Mouse (Mus musculus) heart, adult 2 months (tissue): ENCODE results near the gene Atp2b2. TPM values are rescaled to one million over a fixed set of nuclear protein-coding genes. Genes with fewer than 3 reads are reported as not detected.

Source experiments
- DNase-seq, 2 experiments: peaks; one replicate each; pipeline ENCODE4 v3.0.0; 2021
- H3K27ac ChIP-seq: fragments of 200-600 bp; 2 replicates; pipeline ENCODE4 v1.8.1; 2022
- H3K27me3 ChIP-seq: fragments of 200-500 bp; 2 replicates; pipeline ENCODE4 v1.6.1; 2012; ENCODE audit warnings: mild to moderate bottlenecking, low read length, inconsistent platforms, mixed read lengths; ENCODE audit not compliant: control insufficient read depth, insufficient read depth
- H3K36me3 ChIP-seq: fragments of 200-500 bp; 2 replicates; pipeline ENCODE4 v1.6.1; 2012; ENCODE audit warnings: low read length, inconsistent platforms; ENCODE audit not compliant: control insufficient read depth, insufficient read depth
- H3K4me1 ChIP-seq: fragments of 200-500 bp; 2 replicates; pipeline ENCODE4 v1.6.1; 2011; ENCODE audit warnings: low read length; ENCODE audit not compliant: control insufficient read depth, insufficient read depth
- H3K4me3 ChIP-seq: fragments of 200-600 bp; 2 replicates; pipeline ENCODE4 v1.8.1; 2022
- H3K79me2 ChIP-seq: fragments of 200-500 bp; replicated peaks from 2 replicates; pipeline ENCODE4 v1.6.1; 2012; ENCODE audit warnings: mild to moderate bottlenecking, inconsistent platforms, low read length, moderate library complexity, mixed read lengths; ENCODE audit not compliant: control insufficient read depth, insufficient read depth
- H3K9ac ChIP-seq: fragments of 200-500 bp; 2 replicates; pipeline ENCODE4 v1.6.1; 2012; ENCODE audit warnings: low read depth, mild to moderate bottlenecking, control low read depth, inconsistent platforms, low read length, mixed read lengths
- CTCF ChIP-seq: fragments of 200-600 bp; IDR thresholded peaks from 2 replicates; pipeline ENCODE4 v1.8.1; 2022; ENCODE audit warnings: antibody characterized with exemption, mild to moderate bottlenecking, moderate library complexity
- EP300 ChIP-seq: fragments of 200-500 bp; IDR thresholded peaks from 2 replicates; pipeline ENCODE4 v1.6.1; 2011; ENCODE audit warnings: low read depth, low read length, control low read depth; ENCODE audit not compliant: insufficient read depth
- POLR2A ChIP-seq: fragments of 200-500 bp; IDR thresholded peaks from 2 replicates; pipeline ENCODE4 v1.6.1; 2011; ENCODE audit warnings: mild to moderate bottlenecking, low read depth, low read length, control low read depth; ENCODE audit not compliant: insufficient read depth
- WGBS: fragments of 180-500 bp; shearing (Covaris S2); methylation state at CpG from one replicate; pipeline ENCODE4 v1.1.7; 2018; 5-methylcytosine and 5-hydroxymethylcytosine counted together
- intact Hi-C: fragments of 180-260 bp; cut with DNase I; formaldehyde crosslinking; loops from one replicate; pipeline ENCODE4 v1.15.1; 2025
- polyA plus RNA-seq: library from polyadenylated mRNA; depleted of rRNA; stranded (reverse); fragments of >200 nt; gene quantifications from 2 replicates; pipeline ENCODE4 v1.2.3, GENCODE M21; 2012
- total RNA-seq, 2 experiments: library from RNA; stranded (reverse); gene quantifications; 2 replicates each; pipeline ENCODE4 v1.2.3; 2021

The Atp2b2 gene
- total and polyA plus RNA-seq, 3 experiments = 0.64 to 1.1 (median 0.84) TPM

GRCm38 (mm10) chr6:114035704-114036103 lies 6.7 kb downstream of the Atp2b2 start:
- Histone ChIP-seq H3K36me3 (no peaks in the 10 kb centered on the region), H3K4me3 (no peak overlapping the region), H3K9ac (no peak overlapping the region), H3K27ac (no peak overlapping the region), H3K4me1 (no peaks in the 10 kb centered on the region), H3K27me3 (no peaks in the 10 kb centered on the region), H3K79me2 (no peaks in the 10 kb centered on the region)
- WGBS = 54% methylated on average over 3 of the region's 3 CpGs
- TF ChIP-seq EP300 (no peak), POLR2A (no peak), CTCF (no peak)
- intact Hi-C loops = no loop called here
- DNase-seq = no peak

GRCm38 (mm10) chr6:114032822-114033221 lies 9.6 kb downstream of the Atp2b2 start:
- WGBS = 35% methylated on average over 8 of the region's 8 CpGs
- H3K4me1 ChIP-seq = no peaks in the 10 kb centered on the region
- H3K27me3 ChIP-seq = no peaks in the 10 kb centered on the region
- H3K27ac ChIP-seq = no peak overlapping the region
- no peaks in the 10 kb centered on the region for H3K79me2 ChIP-seq
- DNase-seq = no peak
- no peak overlapping the region for H3K4me3 ChIP-seq
- no peak overlapping the region for H3K9ac ChIP-seq
- intact Hi-C loops = no loop called here
- no peaks in the 10 kb centered on the region for H3K36me3 ChIP-seq
- TF ChIP-seq POLR2A = no peak
- no peak for TF ChIP-seq CTCF
- no peak for TF ChIP-seq EP300

GRCm38 (mm10) chr6:114023794-114024193 lies 18.6 kb downstream of the Atp2b2 start:
- no peaks in the 10 kb centered on the region for H3K27me3 ChIP-seq
- no peak overlapping the region for H3K4me3 ChIP-seq
- intact Hi-C loops = no loop called here
- H3K4me1 ChIP-seq = no peaks in the 10 kb centered on the region
- 59% methylated on average over 2 of the region's 2 CpGs for WGBS
- no peak for DNase-seq
- H3K9ac ChIP-seq = no peak overlapping the region
- no peak overlapping the region for H3K27ac ChIP-seq
- H3K79me2 ChIP-seq = no peaks in the 10 kb centered on the region
- TF ChIP-seq CTCF = no peak
- no peak for TF ChIP-seq EP300
- no peak for TF ChIP-seq POLR2A
- no peaks in the 10 kb centered on the region for H3K36me3 ChIP-seq

- no peak overlapping the region for H3K9ac ChIP-seq
- DNase-seq = no peak
- no peaks in the 10 kb centered on the region for H3K79me2 ChIP-seq
- TF ChIP-seq POLR2A = no peak
- TF ChIP-seq EP300 = no peak
- TF ChIP-seq CTCF = no peak
- H3K27ac ChIP-seq = no peak overlapping the region
- no peak overlapping the region for H3K4me3 ChIP-seq
- intact Hi-C loops = no loop called here
- no peaks in the 10 kb centered on the region for H3K36me3 ChIP-seq
- H3K4me1 ChIP-seq = no peaks in the 10 kb centered on the region
- no peaks in the 10 kb centered on the region for H3K27me3 ChIP-seq
- 71% methylated on average over 9 of the region's 9 CpGs for WGBS
These were observed 20.3 kb downstream of the Atp2b2 start for GRCm38 (mm10) chr6:114022104-114022503.

GRCm38 (mm10) chr6:114013801-114014200 lies 28.6 kb downstream of the Atp2b2 start:
- WGBS = 55% methylated on average over 5 of the region's 5 CpGs
- Histone ChIP-seq H3K4me1 (no peaks in the 10 kb centered on the region), H3K9ac (no peak overlapping the region), H3K4me3 (no peak overlapping the region), H3K27me3 (no peaks in the 10 kb centered on the region), H3K36me3 (no peaks in the 10 kb centered on the region), H3K27ac (no peak overlapping the region), H3K79me2 (no peaks in the 10 kb centered on the region)
- no peak for TF ChIP-seq EP300
- TF ChIP-seq POLR2A = no peak
- no peak for TF ChIP-seq CTCF
- no peak for DNase-seq
- intact Hi-C loops = no loop called here

- H3K9ac ChIP-seq = no peak overlapping the region
- no peaks in the 10 kb centered on the region for H3K4me1 ChIP-seq
- no peak for TF ChIP-seq EP300
- no peak for TF ChIP-seq CTCF
- TF ChIP-seq POLR2A = no peak
- H3K27me3 ChIP-seq = no peaks in the 10 kb centered on the region
- WGBS = 33% methylated on average over 9 of the region's 9 CpGs
- no peak overlapping the region for H3K27ac ChIP-seq
- no peak for DNase-seq
- H3K36me3 ChIP-seq = no peaks in the 10 kb centered on the region
- H3K4me3 ChIP-seq = no peak overlapping the region
- no peaks in the 10 kb centered on the region for H3K79me2 ChIP-seq
- intact Hi-C loops = no loop called here
These were observed 29.6 kb downstream of the Atp2b2 start for GRCm38 (mm10) chr6:114012834-114013233.

- no peaks in the 10 kb centered on the region for H3K27me3 ChIP-seq
- TF ChIP-seq EP300 (no peak), POLR2A (no peak), CTCF (no peak)
- H3K4me3 ChIP-seq = no peak overlapping the region
- WGBS = 80% methylated on average over 6 of the region's 6 CpGs
- no peaks in the 10 kb centered on the region for H3K79me2 ChIP-seq
- no peak for DNase-seq
- H3K9ac ChIP-seq = no peak overlapping the region
- intact Hi-C loops = no loop called here
- H3K27ac ChIP-seq = no peak overlapping the region
- no peaks in the 10 kb centered on the region for H3K36me3 ChIP-seq
- H3K4me1 ChIP-seq = no peaks in the 10 kb centered on the region
These were observed 30.4 kb downstream of the Atp2b2 start for GRCm38 (mm10) chr6:114011976-114012375.
